Mouse (Mus musculus) kidney, adult 2 months (tissue): ENCODE measurements around the gene Gpc5.

Source experiments
- CTCF ChIP-seq: fragments of 200-500 bp; conservative IDR thresholded peaks from 2 replicates; pipeline ENCODE4 v1.5.1; 2011; ENCODE audit warnings: low read depth, mild to moderate bottlenecking, control low read depth, low read length, moderate library complexity, mixed read lengths; ENCODE audit not compliant: insufficient read depth, insufficient read length
- POLR2A ChIP-seq: fragments of 200-500 bp; IDR thresholded peaks from one replicate; pipeline ENCODE4 v1.6.1; 2011; ENCODE audit warnings: low read depth, low read length, control low read depth

DNA sequence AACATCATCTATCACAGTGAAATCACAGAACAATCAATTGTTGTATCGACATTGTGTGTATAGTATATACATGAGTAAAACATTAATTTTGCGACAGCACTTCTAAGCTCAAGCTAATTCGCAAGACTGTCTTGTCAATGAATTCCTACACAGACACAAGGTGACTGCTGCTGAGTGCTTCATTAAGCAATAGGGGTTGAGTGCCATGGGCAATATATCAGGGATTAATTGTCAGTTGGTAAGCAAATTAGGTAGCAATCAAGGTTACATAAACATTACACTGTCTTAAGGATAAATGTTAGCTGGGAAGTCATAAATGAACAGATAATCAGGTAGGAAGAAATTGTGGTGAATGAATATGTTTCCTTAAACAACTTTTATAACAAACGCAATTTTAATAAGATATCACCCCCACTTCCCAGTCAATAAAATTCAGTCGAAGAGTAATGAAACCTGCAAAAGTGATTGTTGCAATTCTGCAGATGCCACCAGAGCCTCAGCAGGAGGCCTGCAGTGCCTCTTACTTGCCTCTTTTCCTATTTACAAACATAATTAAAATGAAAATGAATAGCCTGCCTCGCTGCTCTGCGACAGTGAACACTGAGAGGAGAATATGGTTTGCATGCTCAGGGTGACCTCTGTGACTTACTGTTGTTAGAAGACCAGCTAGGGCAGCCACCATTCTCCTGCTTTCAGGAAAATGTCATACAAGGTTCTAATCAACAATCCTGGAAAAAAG is 539.3 kb downstream of the Gpc5 start:
- TF ChIP-seq CTCF = no peak
- TF ChIP-seq POLR2A = no peak
